Mouse (Mus musculus) hindbrain, embryonic 15.5 days (tissue): ENCODE measurements around the gene S100g. TPM values are rescaled to one million over a fixed set of nuclear protein-coding genes. Genes with fewer than 3 reads are reported as not detected.

Source experiments
- ATAC-seq: fragments of 200-750 bp; cut with Nextera tagmentation; 2 replicates; pipeline ENCODE4 v1.8.0; 2017; ENCODE audit warnings: low read depth, moderate number of reproducible peaks, moderate TSS enrichment; ENCODE audit not compliant: low FRiP score
- H3K27ac ChIP-seq: fragments of 300-500 bp; sonication (generic); replicated peaks from 2 replicates; pipeline ENCODE4 v1.5.1; 2015; ENCODE audit warnings: mild to moderate bottlenecking, inconsistent platforms
- H3K27me3 ChIP-seq: fragments of 300-500 bp; sonication (generic); 2 replicates; pipeline ENCODE4 v1.6.1; 2015; ENCODE audit warnings: control low read depth, inconsistent platforms
- H3K36me3 ChIP-seq: fragments of 300-500 bp; sonication (generic); 2 replicates; pipeline ENCODE4 v1.6.1; 2015; ENCODE audit warnings: control low read depth, inconsistent platforms
- H3K4me1 ChIP-seq: fragments of 300-500 bp; sonication (generic); replicated peaks from 2 replicates; pipeline ENCODE4 v1.6.1; 2015; ENCODE audit warnings: control low read depth, inconsistent platforms
- H3K4me2 ChIP-seq: fragments of 300-500 bp; sonication (generic); 2 replicates; pipeline ENCODE4 v1.6.1; 2015; ENCODE audit warnings: moderate library complexity, mild to moderate bottlenecking, inconsistent platforms
- H3K4me3 ChIP-seq: fragments of 300-500 bp; sonication (generic); 2 replicates; pipeline ENCODE4 v1.5.1; 2015; ENCODE audit warnings: mild to moderate bottlenecking, inconsistent platforms
- H3K9ac ChIP-seq: fragments of 300-500 bp; sonication (generic); 2 replicates; pipeline ENCODE4 v1.6.1; 2015; ENCODE audit warnings: inconsistent platforms
- H3K9me3 ChIP-seq: fragments of 300-500 bp; sonication (generic); 2 replicates; pipeline ENCODE4 v1.6.1; 2016; ENCODE audit warnings: control low read depth, inconsistent platforms
- WGBS: fragments of 180-500 bp; shearing (Covaris S2); methylation state at CpG from one replicate; pipeline ENCODE4 v1.1.7; 2015; 5-methylcytosine and 5-hydroxymethylcytosine counted together
- polyA plus RNA-seq: library from polyadenylated mRNA; unstranded; fragments of >200 nt; fragmentation: Nextera tagmentation; extraction: Ambion mirVana; gene quantifications from 2 replicates; pipeline ENCODE4 v1.2.1, GENCODE M21; 2015

Gene S100g
- polyA plus RNA-seq = 1.1 and 1.4 TPM in 2 replicates

DNA sequence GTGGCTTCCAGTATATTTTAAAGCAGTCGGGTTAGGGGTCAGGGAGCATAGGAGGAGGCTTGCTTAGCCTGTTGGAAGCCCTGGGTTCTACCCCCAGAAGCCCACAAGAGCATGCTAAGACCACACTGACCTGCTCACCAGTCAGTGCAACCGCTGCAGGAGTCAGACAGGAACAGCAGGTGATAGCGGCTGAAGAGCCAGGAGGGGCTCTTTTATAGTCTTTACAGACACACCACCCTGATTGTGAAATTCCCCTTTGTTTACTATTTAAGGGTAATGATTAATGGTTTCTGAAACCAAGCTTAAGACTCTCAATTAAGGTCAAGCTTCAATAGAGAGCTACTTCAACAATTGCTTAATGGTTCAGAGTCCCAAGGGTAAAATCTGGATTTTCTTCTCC is at the start of gene S100g:
Gene S100g (minus strand): TSS at position 217 of the 400 bp plus-strand sequence.
- no peak for ATAC-seq

DNA sequence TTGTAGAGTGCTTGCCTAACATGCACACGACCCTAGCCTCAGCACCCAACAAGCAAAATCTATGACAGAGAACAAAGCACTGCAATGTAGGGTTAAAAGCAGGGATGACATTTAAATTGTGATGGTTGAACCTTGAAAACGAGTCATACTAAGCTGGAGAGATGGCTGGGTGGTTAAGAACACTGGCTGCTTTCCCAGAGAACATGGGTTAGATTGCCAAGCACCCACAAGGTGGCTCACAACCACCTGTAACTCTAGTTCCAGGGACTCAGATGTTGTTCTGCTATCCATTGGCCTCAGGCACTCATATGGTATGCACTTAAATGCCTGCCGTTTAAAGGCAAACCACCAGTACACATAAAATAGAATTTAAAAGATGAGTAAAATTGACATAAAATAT is 27.7 kb upstream of the S100g start:
- Histone ChIP-seq H3K36me3 (no peaks in the 10 kb centered on the region), H3K9me3 (no peaks in the 10 kb centered on the region), H3K4me2 (no peak overlapping the region), H3K9ac (no peak overlapping the region), H3K4me3 (no peak overlapping the region), H3K27me3 (no peaks in the 10 kb centered on the region), H3K27ac (no peak overlapping the region), H3K4me1 (no peaks in the 10 kb centered on the region)
- ATAC-seq = no peak
- WGBS = 76% methylated on average over 3 of the region's 3 CpGs

More for the DNA sequence above, at the start of gene S100g:
- Histone ChIP-seq H3K36me3 (no peaks in the 10 kb centered on the region), H3K9me3 (no peaks in the 10 kb centered on the region), H3K27me3 (0 out of 2 replicates have a peak, but pooled peaks cover 2% of the 10 kb centered on the region), H3K4me1 (no peaks in the 10 kb centered on the region), H3K4me2 (no peak within 1 kb of the TSS), H3K27ac (no peak within 1 kb of the TSS), H3K9ac (no peak within 1 kb of the TSS), H3K4me3 (no peak within 1 kb of the TSS)
- WGBS = 45% methylated on average over 3 of the region's 3 CpGs

DNA sequence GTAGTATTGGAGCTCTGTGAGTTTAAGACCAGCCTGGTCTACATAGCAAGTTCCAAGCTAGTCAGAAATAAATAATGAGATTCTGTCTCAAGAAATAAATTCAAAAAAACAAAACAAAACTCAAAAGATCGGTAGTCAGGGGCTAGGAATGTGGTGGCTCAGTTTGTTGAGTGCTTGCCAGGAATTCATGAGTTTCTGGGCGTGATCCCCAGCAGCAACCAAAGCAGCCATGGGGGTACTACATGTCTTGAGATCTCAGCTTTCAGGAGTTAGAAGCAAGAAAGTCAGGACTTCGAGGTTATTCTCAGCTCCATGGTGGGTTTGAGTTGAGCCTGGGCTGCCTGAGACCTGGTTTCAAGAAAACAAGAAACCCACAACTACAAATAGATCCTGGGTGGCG is 27.0 kb upstream of the S100g start:
- no peak for ATAC-seq
- Histone ChIP-seq H3K27ac (no peak overlapping the region), H3K4me1 (no peaks in the 10 kb centered on the region), H3K9me3 (no peaks in the 10 kb centered on the region), H3K27me3 (no peaks in the 10 kb centered on the region), H3K36me3 (no peaks in the 10 kb centered on the region), H3K9ac (no peak overlapping the region), H3K4me2 (no peak overlapping the region), H3K4me3 (no peak overlapping the region)
- WGBS = 72% methylated on average over 4 of the region's 4 CpGs

DNA sequence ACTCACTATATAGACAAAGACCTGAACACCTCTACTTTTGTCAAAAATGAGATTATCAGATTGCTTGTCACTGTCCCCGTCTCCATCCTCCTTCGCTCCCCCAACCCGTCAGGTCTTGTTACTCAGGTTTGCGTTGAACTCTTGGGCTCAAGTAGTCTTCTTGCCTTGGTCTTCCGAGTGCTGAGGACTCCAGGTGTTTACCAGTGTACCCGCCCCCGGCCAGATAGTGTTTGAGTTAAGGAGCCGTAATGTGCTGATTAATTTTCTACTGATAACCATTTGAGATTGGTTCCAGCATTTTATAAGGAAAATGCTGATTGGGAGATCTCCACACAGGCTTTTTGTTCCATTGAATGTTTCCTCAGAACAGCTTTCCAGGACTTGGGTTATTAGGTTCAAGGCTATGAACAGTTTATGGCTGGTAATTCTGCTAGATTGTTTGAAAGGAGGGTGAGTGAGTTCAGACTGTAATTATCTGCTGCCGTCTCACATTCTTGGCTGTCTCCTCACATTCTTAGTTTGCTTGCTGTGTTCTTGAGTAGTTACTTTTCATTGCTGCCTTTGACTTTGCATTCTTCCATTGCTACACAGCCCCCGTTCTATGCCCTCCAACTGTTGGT is 22.6 kb upstream of the S100g start:
- H3K27me3 ChIP-seq = no peaks in the 10 kb centered on the region

DNA sequence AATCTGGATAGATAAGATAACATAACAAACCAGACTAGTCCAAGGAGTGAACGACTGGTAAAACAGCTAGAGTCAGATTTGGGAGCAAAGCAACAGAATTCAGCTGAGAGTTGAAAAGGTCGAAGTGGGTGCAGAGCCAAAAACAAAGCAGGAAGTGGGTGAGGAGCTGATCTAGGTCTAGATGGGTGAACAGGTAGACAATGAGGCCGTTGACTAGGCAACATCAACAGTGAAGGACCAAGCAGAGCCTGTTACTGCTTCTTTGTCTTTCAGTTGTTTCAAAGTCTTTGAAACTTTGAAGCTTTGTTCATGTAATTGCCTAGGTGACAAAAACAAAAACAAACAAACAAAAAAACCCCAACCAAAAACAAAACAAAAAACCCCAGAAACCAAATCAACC is 11.8 kb upstream of the S100g start:
- Histone ChIP-seq H3K4me3 (no peak overlapping the region), H3K27ac (no peak overlapping the region), H3K4me2 (no peak overlapping the region), H3K9me3 (no peaks in the 10 kb centered on the region), H3K27me3 (no peaks in the 10 kb centered on the region), H3K36me3 (no peaks in the 10 kb centered on the region), H3K9ac (no peak overlapping the region), H3K4me1 (no peaks in the 10 kb centered on the region)
- no peak for ATAC-seq
- 80% methylated on average over 3 of the region's 3 CpGs for WGBS

More for the DNA sequence above, 22.6 kb upstream of the S100g start:
- H3K9ac ChIP-seq = no peak overlapping the region
- H3K4me2 ChIP-seq = no peak overlapping the region
- no peaks in the 10 kb centered on the region for H3K4me1 ChIP-seq
- no peak overlapping the region for H3K4me3 ChIP-seq
- ATAC-seq = no peak
- H3K9me3 ChIP-seq = no peaks in the 10 kb centered on the region
- H3K36me3 ChIP-seq = no peaks in the 10 kb centered on the region
- H3K27ac ChIP-seq = no peak overlapping the region
- 96% methylated on average over 10 of the region's 10 CpGs for WGBS

DNA sequence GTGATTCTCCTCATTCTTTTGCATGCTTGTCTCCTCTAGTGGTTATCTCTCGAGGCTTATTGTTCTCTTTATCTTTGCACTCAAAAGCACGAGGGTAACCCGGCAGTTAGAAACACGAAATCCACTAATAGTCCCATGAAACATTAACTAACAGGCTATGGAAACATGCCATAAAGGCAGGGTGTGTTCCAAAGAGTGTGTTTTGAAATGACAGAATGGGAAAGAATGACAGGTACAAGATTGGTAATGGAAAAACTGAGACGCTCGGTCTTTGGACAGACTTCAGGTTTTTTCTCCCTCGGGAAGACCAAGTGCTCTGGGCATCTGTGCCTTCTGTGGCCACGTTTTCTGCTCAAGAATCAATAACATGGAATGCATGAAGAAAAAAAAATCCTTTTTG is 3.1 kb upstream of the S100g start:
- H3K27me3 ChIP-seq = 0 out of 2 replicates have a peak, but pooled peaks cover 2% of the 10 kb centered on the region
- H3K4me3 ChIP-seq = no peak overlapping the region
- 67% methylated on average over 8 of the region's 8 CpGs for WGBS
- H3K36me3 ChIP-seq = no peaks in the 10 kb centered on the region
- no peak overlapping the region for H3K4me2 ChIP-seq
- no peak for ATAC-seq
- H3K27ac ChIP-seq = no peak overlapping the region
- no peaks in the 10 kb centered on the region for H3K9me3 ChIP-seq
- H3K4me1 ChIP-seq = no peaks in the 10 kb centered on the region
- H3K9ac ChIP-seq = no peak overlapping the region

DNA sequence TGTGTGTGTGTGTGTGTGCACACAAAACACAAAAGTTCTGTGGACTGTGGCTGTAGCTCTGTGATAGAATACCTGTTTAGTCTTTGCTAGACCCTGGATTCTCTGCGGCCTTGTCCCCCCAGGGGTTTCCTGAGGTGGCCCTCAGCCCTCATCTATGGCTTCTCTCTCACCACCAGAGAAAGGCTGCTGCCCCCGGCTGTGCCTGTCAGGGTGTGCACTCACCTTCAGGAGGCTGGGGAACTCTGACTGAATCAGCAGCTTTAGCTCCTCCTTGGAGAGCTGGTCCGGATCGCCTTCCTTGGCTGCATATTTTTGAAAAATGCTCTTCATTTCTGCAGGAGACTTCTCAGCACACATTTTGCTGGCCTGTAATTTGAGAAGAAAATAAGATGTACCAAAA is 559 bp downstream of the S100g start:
- Histone ChIP-seq H3K27me3 (0 out of 2 replicates have a peak, but pooled peaks cover 2% of the 10 kb centered on the region), H3K9ac (no peak overlapping the region), H3K4me1 (no peaks in the 10 kb centered on the region), H3K4me3 (no peak overlapping the region), H3K27ac (no peak overlapping the region), H3K9me3 (no peaks in the 10 kb centered on the region), H3K4me2 (no peak overlapping the region), H3K36me3 (no peaks in the 10 kb centered on the region)
- 47% methylated on average over 4 of the region's 4 CpGs for WGBS
- ATAC-seq = no peak

DNA sequence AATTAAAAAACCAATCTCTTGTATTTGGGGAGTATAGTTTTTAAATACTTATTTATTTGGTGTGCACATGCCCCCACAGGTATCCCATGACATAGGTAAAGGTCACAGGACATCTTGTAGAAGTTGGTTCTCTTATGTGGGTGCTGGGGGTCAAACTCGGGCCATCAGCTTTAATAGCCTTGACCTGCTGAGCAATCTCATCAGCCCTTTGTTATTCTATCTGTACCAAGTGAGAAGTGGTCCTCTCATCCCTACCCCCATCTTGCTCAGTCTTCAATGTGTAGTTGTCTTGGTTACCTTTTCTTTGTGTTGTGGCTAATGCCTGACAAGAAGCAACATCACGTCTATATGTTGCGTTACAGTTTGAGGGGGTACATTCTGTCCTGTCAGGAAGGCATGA is 6.5 kb downstream of the S100g start:
- no peaks in the 10 kb centered on the region for H3K27me3 ChIP-seq
- H3K9ac ChIP-seq = no peak overlapping the region
- no peaks in the 10 kb centered on the region for H3K36me3 ChIP-seq
- no peak overlapping the region for H3K27ac ChIP-seq
- ATAC-seq = no peak
- H3K9me3 ChIP-seq = no peaks in the 10 kb centered on the region
- no peak overlapping the region for H3K4me2 ChIP-seq
- WGBS = 82% methylated on average over 3 of the region's 3 CpGs
- H3K4me3 ChIP-seq = no peak overlapping the region
- H3K4me1 ChIP-seq = no peaks in the 10 kb centered on the region

DNA sequence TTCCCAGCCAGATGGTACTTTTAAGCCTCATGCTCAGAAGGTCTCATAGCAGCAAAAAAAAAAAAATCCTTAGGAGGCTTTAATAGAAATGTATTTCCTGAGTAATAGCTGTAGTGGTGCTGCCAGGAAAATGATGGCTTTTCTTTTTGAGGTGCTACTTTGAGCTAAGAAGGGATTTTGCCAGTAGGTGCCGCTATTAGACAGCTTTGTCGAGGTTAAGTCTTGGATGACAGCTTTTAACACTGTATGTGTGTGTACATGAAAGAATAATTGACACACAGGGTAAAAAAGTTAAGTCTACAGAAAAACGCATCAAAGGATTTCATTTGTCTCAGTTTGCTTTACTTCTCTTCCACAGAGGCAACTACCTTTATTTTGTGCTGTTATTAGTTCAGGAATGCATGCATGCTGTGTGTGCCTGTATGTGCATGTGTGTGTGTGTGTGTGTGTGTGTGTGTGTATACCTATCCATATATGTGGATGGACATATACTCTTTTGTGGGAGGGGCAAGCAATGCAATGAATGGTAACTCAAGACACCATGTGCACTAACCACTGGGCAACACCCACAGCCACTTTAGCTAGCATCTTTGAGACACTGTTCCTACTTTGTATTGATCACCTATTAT is 14.5 kb downstream of the S100g start:
- 29% methylated on average over 3 of the region's 3 CpGs for WGBS
- peak; percentile 48; the same call in 1 of the 2 replicates for ATAC-seq
- H3K36me3 ChIP-seq = no peaks in the 10 kb centered on the region

DNA sequence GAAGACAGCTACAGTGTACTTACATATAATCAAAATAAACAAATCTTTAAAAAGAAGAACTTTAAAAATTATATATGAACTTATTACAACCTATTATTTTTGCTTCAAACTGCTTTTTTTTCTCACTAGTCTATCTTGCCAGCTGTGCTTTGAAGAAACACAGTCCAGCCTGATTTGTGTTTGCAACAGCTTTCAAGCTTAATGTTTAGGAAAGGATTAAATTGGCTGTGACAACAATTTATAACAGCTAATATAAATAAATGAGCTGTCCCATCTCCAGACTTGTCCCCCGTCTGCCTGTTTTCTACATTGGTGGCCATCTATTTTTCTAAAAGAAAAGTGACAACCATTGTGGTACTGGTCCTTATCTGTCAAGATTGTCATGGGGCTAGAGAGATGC is 22.4 kb downstream of the S100g start:
- no peak overlapping the region for H3K27ac ChIP-seq
- no peaks in the 10 kb centered on the region for H3K36me3 ChIP-seq
- no peaks in the 10 kb centered on the region for H3K4me1 ChIP-seq
- no peaks in the 10 kb centered on the region for H3K9me3 ChIP-seq
- H3K4me2 ChIP-seq = no peak overlapping the region
- no peak overlapping the region for H3K9ac ChIP-seq
- no peak overlapping the region for H3K4me3 ChIP-seq
- no peak for ATAC-seq
- 81% methylated on average over 1 of the region's 1 CpGs for WGBS
- H3K27me3 ChIP-seq = no peaks in the 10 kb centered on the region

More for the DNA sequence above, 14.5 kb downstream of the S100g start:
- Histone ChIP-seq H3K4me1 (no peaks in the 10 kb centered on the region), H3K27ac (no peak overlapping the region), H3K9ac (no peak overlapping the region), H3K27me3 (no peaks in the 10 kb centered on the region), H3K9me3 (no peaks in the 10 kb centered on the region), H3K4me2 (no peak overlapping the region), H3K4me3 (no peak overlapping the region)

DNA sequence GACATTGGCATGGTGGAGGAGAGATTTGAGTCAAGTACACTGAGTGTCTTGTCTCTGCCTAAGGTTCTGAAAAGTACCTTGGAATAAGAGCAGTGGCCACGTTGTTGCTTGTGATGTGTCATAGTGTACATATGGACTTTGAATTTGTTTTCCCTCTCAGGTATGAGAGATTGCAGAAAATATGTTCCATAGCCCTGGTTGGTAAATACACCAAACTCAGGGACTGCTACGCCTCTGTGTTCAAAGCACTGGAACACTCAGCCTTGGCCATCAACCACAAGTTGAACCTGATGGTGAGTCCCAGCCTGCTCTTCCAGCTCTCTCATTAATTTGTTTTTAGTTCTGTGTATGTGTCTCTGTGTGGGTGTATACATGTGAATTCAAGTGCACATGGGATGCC is 32.9 kb downstream of the S100g start:
- no peaks in the 10 kb centered on the region for H3K27me3 ChIP-seq
- H3K36me3 ChIP-seq = peaks cover 17% of the 10 kb centered on the region
- no peak overlapping the region for H3K9ac ChIP-seq
- H3K27ac ChIP-seq = no peak overlapping the region
- H3K9me3 ChIP-seq = no peaks in the 10 kb centered on the region
- WGBS = 96% methylated on average over 2 of the region's 2 CpGs
- no peak overlapping the region for H3K4me3 ChIP-seq
- no peak overlapping the region for H3K4me2 ChIP-seq
- no peaks in the 10 kb centered on the region for H3K4me1 ChIP-seq
- no peak for ATAC-seq

DNA sequence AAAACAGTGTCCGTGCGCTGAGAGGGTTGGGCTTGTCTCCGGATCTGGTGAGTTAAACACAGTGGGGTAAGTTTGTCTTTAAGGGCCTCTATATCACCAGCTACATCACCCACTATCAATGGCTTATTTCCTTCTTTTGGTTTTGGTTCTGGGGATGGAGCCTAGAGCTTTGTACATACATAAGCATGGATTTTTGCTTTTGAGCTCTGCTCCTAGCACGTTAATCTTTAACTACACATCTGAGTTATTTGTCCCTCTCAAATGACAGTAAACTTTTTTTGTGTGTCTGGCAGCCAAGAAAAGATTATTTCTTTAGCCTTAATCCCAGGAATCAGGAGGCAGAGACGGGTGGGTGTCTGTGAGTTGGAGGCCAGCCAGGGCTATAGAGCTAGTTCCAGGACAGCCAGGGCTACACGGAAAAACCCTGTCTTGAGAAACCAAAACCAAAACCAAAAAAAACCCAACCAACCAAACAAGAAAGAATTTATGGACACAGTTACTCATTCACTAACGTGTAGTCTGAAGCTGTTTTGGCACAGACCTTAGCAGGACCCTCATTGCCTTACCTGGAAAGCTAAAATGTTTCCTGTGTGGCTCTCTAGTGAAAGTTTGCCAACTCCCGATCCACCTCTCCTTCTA is 42.8 kb downstream of the S100g start:
- Histone ChIP-seq H3K27me3 (no peaks in the 10 kb centered on the region), H3K9ac (no peak overlapping the region), H3K36me3 (no peaks in the 10 kb centered on the region), H3K4me2 (no peak overlapping the region), H3K9me3 (no peaks in the 10 kb centered on the region), H3K4me1 (no peaks in the 10 kb centered on the region), H3K4me3 (no peak overlapping the region), H3K27ac (no peak overlapping the region)
- WGBS = 88% methylated on average over 8 of the region's 8 CpGs
- no peak for ATAC-seq
